ENCODE assay signal across 14 mouse cellular contexts in the genomic region with DNA sequence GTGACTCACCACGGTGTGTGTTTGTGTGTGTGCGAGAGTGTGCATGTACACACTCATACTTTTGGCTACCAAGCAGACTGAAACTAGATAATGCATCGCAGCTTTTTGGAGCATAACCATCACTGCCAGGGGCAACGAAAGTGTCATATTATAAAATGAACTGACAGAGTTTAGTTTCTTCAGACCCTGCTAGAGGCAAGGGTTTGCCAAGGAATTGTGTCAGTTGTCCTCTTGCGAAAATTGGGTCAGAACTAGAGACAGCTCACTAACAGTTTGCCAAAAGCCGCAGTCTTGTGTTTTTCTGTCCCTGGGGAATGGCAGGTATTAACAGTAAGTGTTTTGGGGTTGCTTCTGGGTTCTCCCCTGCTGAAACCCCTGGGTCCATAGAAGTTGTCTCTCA. TPM values are rescaled to one million over a fixed set of nuclear protein-coding genes. Genes with fewer than 3 reads are reported as not detected.
DNase-seq lines count a peak whose midpoint lies in the region; ATAC-seq and TF ChIP-seq lines count a peak whose summit lies in the region.
"Had no signal": no experiment of that assay in that cellular context is flagged by ENCODE, and none has a peak within 500 bp of the region (broad histone marks: within the 10 kb centered on the region; RNA-seq: fewer than 3 reads in every experiment).

No protein-coding gene starts in this region.

- intact Hi-C loops in heart, postnatal 25 days (cut with DNase I), result no loop called here

- H3K4me3 ChIP-seq in heart, embryonic 14.5 days (ENCODE audit: control insufficient read depth in 1 of 2, insufficient read depth in 1 of 2, low read depth in 1 of 2, low read length in 2 of 2), result no peak overlapping the region
- H3K4me3 ChIP-seq in heart, postnatal 0 days (ENCODE audit: low read depth, low read length), result no peak overlapping the region
- no peak overlapping the region for H3K4me3 ChIP-seq in kidney, embryonic 16.5 days (ENCODE audit: low read length)

- WGBS in heart, embryonic 14.5 days, result 83% methylated on average over 6 of the region's 6 CpGs
- 75% methylated on average over 6 of the region's 6 CpGs for WGBS in heart, postnatal 0 days
- WGBS in kidney, embryonic 16.5 days, result 90% methylated on average over 6 of the region's 6 CpGs

- ATAC-seq in heart, embryonic 14.5 days (ENCODE audit: insufficient number of reproducible peaks, insufficient read depth, low FRiP score, low read depth), result no peak
- no peak for ATAC-seq in heart, postnatal 0 days (ENCODE audit: insufficient read depth, low read depth)
- ATAC-seq in kidney, embryonic 16.5 days (ENCODE audit: low FRiP score, low TSS enrichment), result no peak
- ATAC-seq: forebrain, embryonic 14.5 days had no signal

- H3K9me3 ChIP-seq in heart, embryonic 14.5 days (ENCODE audit: control insufficient read depth, low read length), result no peaks in the 10 kb centered on the region
- H3K9me3 ChIP-seq in heart, postnatal 0 days (replicated peaks; ENCODE audit: control insufficient read depth, low read length), result no peaks in the 10 kb centered on the region
- H3K9me3 ChIP-seq in kidney, embryonic 16.5 days (ENCODE audit: low read length), result no peaks in the 10 kb centered on the region
- H3K9me3 ChIP-seq: G1E had no signal

- DNase-seq in adrenal gland, postnatal 10 days, result peak; percentile 57
- DNase-seq in adrenal gland, postnatal 25 days, result no peak
- no peak for DNase-seq in heart, postnatal 25 days (ENCODE audit: low spot score)
- peak; percentile 75 for DNase-seq in 3T3-L1 (ENCODE audit: low read depth, low spot score)
- no peak for DNase-seq in heart, postnatal 0 days (ENCODE audit: low spot score)
- no peak for DNase-seq in B cell, adult 2 months
- DNase-seq: kidney, postnatal 10 days; left cerebral cortex, postnatal 4 days; right cerebral cortex, adult 18-20 months; thymus, adult 18-20 months had no signal

- H3K27ac ChIP-seq in heart, embryonic 14.5 days (replicated peaks in 1 of 2; ENCODE audit: control insufficient read depth in 1 of 2, insufficient read depth in 1 of 2, low read depth in 2 of 2, low read length in 2 of 2), result peak overlapping the region in 1 of 2 experiments; percentile 60; a peak in 2 of 4 replicates
- H3K27ac ChIP-seq in heart, postnatal 0 days (ENCODE audit: low read depth), result peak overlapping the region; percentile 62
- H3K27ac ChIP-seq in kidney, embryonic 16.5 days (ENCODE audit: low read length), result no peak overlapping the region

- no peaks in the 10 kb centered on the region for H3K27me3 ChIP-seq in heart, embryonic 14.5 days (ENCODE audit: control insufficient read depth, insufficient read depth, low read length)
- no peaks in the 10 kb centered on the region for H3K27me3 ChIP-seq in heart, postnatal 0 days (ENCODE audit: control insufficient read depth, insufficient read depth, low read length)
- H3K27me3 ChIP-seq in kidney, embryonic 16.5 days (ENCODE audit: insufficient read depth, low read length), result no peaks in the 10 kb centered on the region

- H3K9ac ChIP-seq in heart, embryonic 14.5 days (ENCODE audit: low read length), result peak overlapping the region; percentile 23; the same call in 1 of the 2 replicates
- no peak overlapping the region for H3K9ac ChIP-seq in heart, postnatal 0 days (replicated peaks; ENCODE audit: low read depth, low read length)
- no peak overlapping the region for H3K9ac ChIP-seq in kidney, embryonic 16.5 days (replicated peaks; ENCODE audit: low read length)

- TF ChIP-seq CTCF in heart, postnatal 0 days (IDR thresholded peaks at IDR 0.05; ENCODE audit: low read depth), result no peak

- no peak overlapping the region for H3K4me2 ChIP-seq in heart, embryonic 14.5 days (ENCODE audit: low read length)
- H3K4me2 ChIP-seq in heart, postnatal 0 days (ENCODE audit: low read depth, low read length), result no peak overlapping the region
- H3K4me2 ChIP-seq in kidney, embryonic 16.5 days (replicated peaks; ENCODE audit: low read depth, low read length), result no peak overlapping the region

- H3K4me1 ChIP-seq in heart, embryonic 14.5 days (ENCODE audit: control insufficient read depth in 2 of 2, insufficient read depth in 2 of 2, low read length in 2 of 2), result peaks cover 42 to 92% of the 10 kb centered on the region in 2 experiments
- H3K4me1 ChIP-seq in heart, postnatal 0 days (ENCODE audit: control insufficient read depth, insufficient read depth), result peaks cover 86% of the 10 kb centered on the region
- H3K4me1 ChIP-seq in kidney, embryonic 16.5 days (ENCODE audit: insufficient read depth, low read length), result peaks cover 48% of the 10 kb centered on the region

- 0 out of 2 replicates have a peak, but pooled peaks cover 6% of the 10 kb centered on the region for H3K36me3 ChIP-seq in heart, embryonic 14.5 days (ENCODE audit: control insufficient read depth, insufficient read depth, low read length)
- no peaks in the 10 kb centered on the region for H3K36me3 ChIP-seq in heart, postnatal 0 days (replicated peaks; ENCODE audit: control insufficient read depth, insufficient read depth, low read length)
- no peaks in the 10 kb centered on the region for H3K36me3 ChIP-seq in kidney, embryonic 16.5 days (ENCODE audit: insufficient read depth, low read length)

- TF ChIP-seq EP300 in heart, postnatal 0 days (IDR thresholded peaks at IDR 0.05; ENCODE audit: low read depth), result no peak

RNA-seq across cellular contexts. Expression of a gene that starts 5.9 kb away (rescaled TPM):
- total RNA-seq in adrenal gland, postnatal 10 days (2021), result 10 to 100 TPM; 21.8 to 26.7 TPM
- 20.4 and 22.3 TPM in 2 replicates for total RNA-seq in adrenal gland, postnatal 25 days (2021)
- polyA plus RNA-seq in heart, embryonic 14.5 days (2014; fragmentation: Nextera tagmentation; extraction: Ambion mirVana), result 28.9 and 33.3 TPM in 2 replicates
- total RNA-seq in heart, postnatal 25 days (2021), result 10 to 100 TPM; 78.6 to 79.5 TPM
- 33.8 and 44.5 TPM in 2 replicates for total RNA-seq in heart, postnatal 0 days (2014; rRNA removed; ENCODE audit: low replicate concordance)
- polyA plus RNA-seq in heart, postnatal 0 days (2015; fragmentation: Nextera tagmentation; extraction: Ambion mirVana), result 12.3 and 12.8 TPM in 2 replicates
- polyA plus RNA-seq in kidney, embryonic 16.5 days (2015; fragmentation: Nextera tagmentation; extraction: Ambion mirVana), result 8.6 and 10.0 TPM in 2 replicates

Comparison
In these comparisons a context has a peak if more than half of its experiments do, and no peak if none do; other contexts are left out.
1. DNase-seq: peak in adrenal gland, postnatal 10 days (single experiment) and 3T3-L1 (single experiment); none in adrenal gland, postnatal 25 days (single experiment), heart, postnatal 25 days (single experiment), heart, postnatal 0 days (single experiment) and B cell, adult 2 months (0 of 2).